Mouse (Mus musculus): Measurements from ENCODE around the gene Btbd9.
A peak's percentile ranks its signal among the peaks of the same experiment; 100 is the strongest.
"Not testable (repeated sequence)": the region's sequence is repeated elsewhere in the genome, so short reads cannot be mapped to it uniquely, and the experiment has no call there.

The Btbd9 gene

DNA sequence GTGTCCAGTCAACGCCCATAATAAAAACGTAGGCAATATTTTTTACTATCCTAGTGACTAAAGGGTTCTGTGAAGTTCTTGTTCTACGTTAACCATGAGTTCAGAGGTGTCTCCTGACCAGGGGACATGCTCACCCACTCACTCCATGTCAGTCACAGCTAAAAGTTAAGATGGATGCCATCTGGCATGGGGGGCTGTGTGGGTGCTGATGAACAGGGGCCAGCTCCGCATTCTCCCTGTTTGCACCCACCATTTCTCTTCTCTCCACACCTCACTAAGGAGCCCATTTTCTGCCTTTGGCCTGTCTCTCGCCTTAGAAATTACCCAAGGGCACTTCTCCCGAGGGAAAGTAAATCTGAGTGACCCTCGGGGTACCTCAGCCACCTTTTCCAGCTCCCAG is 63.8 kb downstream of the Btbd9 start:
- no peak for DNase-seq (ENCODE audit: low read depth, low spot score)

DNA sequence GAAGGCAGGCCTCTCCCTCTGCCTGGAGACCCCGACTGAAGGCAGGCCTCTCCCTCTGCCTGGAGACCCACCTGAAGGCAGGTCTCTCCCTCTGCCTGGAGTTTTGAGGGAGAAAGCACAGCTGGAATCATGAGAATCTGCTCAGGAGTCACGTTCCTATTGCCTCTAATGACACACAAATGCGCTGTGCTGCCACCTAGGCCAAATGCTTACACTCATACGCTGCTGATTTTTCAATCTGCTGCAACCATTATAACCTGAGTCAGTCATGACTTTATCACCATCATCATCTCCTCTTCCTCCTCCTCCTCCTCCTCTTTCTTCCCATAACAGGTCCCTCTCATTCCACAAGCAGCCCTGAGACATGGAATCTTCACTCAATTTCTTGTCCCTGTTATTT is 64.3 kb downstream of the Btbd9 start:
- peak; percentile 41 for DNase-seq (ENCODE audit: low read depth, low spot score)

GRCm38 (mm10) chr17:30511399-30511798 is 64.9 kb downstream of the Btbd9 start:
- no peak for DNase-seq (ENCODE audit: low read depth, low spot score)

- peak; percentile 92 for DNase-seq (ENCODE audit: low read depth, low spot score)
These were observed 66.1 kb downstream of the Btbd9 start for GRCm38 (mm10) chr17:30510171-30510570.

- peak; percentile 25 for DNase-seq (ENCODE audit: low read depth, low spot score)
These were observed 66.6 kb downstream of the Btbd9 start for GRCm38 (mm10) chr17:30509646-30510045.

- DNase-seq (ENCODE audit: low read depth, low spot score), result peak; percentile 24
These were observed 68.4 kb downstream of the Btbd9 start for GRCm38 (mm10) chr17:30507636-30508576.

DNA sequence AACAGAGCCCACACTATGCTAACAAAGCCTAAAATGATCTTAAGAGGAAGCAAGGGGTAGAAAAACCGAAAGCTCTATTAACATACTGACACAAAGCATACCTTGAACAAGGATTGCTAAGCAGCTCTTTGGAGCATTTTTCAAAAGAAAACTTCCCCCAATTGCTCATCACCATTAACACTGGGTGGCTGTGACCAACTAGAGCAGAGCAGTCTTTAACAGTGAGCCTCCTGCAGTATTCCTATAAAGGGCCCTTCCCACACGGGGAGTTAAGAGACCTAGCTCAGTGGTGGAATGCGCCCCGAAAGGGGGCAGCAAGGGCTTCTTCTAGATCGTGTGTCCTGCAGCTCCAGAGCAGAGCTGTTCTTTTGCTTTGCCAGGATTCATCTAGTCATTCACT is 69.4 kb downstream of the Btbd9 start:
- no peak for DNase-seq (ENCODE audit: low read depth, low spot score)

- not testable (repeated sequence) for DNase-seq (ENCODE audit: low read depth, low spot score)
These were observed 76.7 kb downstream of the Btbd9 start for GRCm38 (mm10) chr17:30499541-30499940.

- DNase-seq (ENCODE audit: low read depth, low spot score), result no peak
These were observed 77.5 kb downstream of the Btbd9 start for GRCm38 (mm10) chr17:30498779-30499178.

DNA sequence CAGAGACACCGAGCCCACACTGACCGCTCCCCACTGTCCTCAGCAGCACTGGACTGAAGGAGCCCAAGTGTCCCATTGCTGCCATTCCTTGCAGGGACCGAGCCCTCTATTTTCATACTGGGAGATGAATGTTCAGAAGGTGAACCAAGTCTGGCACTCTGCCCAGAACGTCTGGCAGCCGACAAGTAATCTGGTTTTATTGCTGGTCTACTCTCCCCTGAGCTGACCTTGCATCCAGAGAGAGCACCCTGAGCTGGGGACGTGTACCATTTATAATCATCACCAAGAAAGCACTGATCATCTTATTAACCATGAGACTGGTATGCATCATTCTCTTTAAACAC is 77.9 kb downstream of the Btbd9 start:
- peak; percentile 72 for DNase-seq (ENCODE audit: low read depth, low spot score)

GRCm38 (mm10) chr17:30497525-30498375 is 78.5 kb downstream of the Btbd9 start:
- peak; percentile 77 for DNase-seq (ENCODE audit: low read depth, low spot score)

- DNase-seq (ENCODE audit: low read depth, low spot score), result no peak
These were observed 80.7 kb downstream of the Btbd9 start for GRCm38 (mm10) chr17:30495567-30495966.

GRCm38 (mm10) chr17:30495154-30495553 is 81.1 kb downstream of the Btbd9 start:
- DNase-seq (ENCODE audit: low read depth, low spot score), result no peak

- DNase-seq (ENCODE audit: low read depth, low spot score), result no peak
These were observed 82.8 kb downstream of the Btbd9 start for GRCm38 (mm10) chr17:30493481-30493880.

GRCm38 (mm10) chr17:30492191-30492590 is 84.1 kb downstream of the Btbd9 start:
- no peak for DNase-seq (ENCODE audit: low read depth, low spot score)

DNA sequence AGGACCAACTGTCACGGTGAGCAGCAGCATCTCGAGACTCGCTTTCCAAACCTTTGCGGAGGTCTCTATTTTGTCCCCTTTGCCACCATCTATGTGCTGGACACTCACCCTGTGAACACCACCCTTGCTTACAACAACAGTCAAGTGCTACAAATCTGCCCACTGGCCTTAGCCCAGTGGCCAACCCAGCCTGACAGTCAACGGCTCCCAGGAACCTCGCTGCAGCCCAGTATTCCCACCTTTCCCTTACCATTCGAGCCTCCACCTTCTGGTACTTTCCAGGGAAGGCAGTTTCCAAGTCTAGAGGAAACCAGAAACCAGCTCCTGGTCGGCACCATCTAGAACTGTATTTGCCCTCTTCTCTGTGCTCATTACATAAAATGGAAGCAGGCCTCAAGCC is 84.7 kb downstream of the Btbd9 start:
- DNase-seq (ENCODE audit: low read depth, low spot score), result no peak

GRCm38 (mm10) chr17:30490601-30491000 is 85.7 kb downstream of the Btbd9 start:
- DNase-seq (ENCODE audit: low read depth, low spot score), result no peak

GRCm38 (mm10) chr17:30490086-30490485 is 86.2 kb downstream of the Btbd9 start:
- DNase-seq (ENCODE audit: low read depth, low spot score), result no peak

- DNase-seq (ENCODE audit: low read depth, low spot score), result no peak
These were observed 86.7 kb downstream of the Btbd9 start for GRCm38 (mm10) chr17:30489629-30490028.

DNA sequence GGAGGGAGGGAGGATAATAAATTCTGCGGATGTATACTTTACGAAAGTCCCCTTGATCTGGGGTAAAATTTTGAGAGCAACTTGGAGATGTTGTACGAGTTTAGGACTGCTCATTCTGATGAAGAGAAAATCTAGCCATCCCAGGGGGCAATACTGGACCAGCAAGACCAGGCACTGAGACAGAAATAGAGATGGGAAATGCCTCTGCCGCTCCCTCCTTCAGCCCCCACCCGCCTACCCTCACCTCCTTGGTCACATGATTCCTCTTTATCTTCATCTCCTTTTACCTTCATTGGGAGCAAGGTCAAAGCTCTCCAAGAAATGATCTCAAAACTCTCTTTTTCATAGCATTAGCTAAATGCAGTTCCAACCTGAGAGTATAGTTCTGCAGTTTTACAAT is 88.6 kb downstream of the Btbd9 start:
- DNase-seq (ENCODE audit: low read depth, low spot score), result no peak

DNA sequence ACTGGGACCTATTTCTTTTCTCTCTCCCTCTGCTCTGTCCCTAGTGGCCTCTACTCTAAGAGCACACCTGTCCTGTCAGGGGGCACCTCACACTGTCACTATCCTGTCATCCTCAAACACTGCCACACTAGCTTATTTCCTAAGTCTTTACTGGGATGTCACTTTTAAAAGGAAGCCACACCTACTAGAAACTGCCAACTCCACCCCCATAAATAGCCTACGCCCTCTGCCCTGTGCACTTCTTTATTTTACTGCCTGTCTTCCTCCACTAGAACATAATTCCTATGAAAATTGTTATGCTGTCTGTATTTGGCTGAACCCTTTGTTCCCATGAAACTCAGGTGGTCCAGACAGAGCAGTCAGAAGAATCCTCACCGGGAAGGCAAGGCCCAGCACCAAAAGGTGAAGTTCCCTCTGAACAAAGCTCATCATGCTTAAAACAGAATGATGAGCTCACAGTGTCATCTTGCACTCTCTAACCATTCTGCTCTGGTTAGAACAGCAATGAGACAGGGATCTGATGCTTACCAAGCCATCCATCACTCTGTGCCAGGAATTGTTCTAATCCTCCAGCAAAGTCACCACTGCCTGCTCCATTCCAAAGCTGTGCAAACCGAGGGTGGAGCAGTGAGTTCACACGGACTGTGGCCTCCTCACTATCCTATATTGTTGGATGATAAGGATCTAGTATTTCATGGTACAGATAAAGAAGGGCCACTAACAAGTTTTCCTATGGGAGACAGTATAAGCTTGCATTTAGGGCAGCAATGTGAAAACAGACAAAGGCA is 91.0 kb downstream of the Btbd9 start:
- no peak for DNase-seq (ENCODE audit: low read depth, low spot score)
